Mouse (Mus musculus): ENCODE data around the gene Gps2.

- TF ChIP-seq CTCF (IDR thresholded peaks at IDR 0.05; ENCODE audit: low read depth, low read length) (no peak), GATA1 (IDR thresholded peaks at IDR 0.05; ENCODE audit: borderline replicate concordance, low read length) (no peak)
Measured at GRCm38 (mm10) chr11:69886907-69887635, 26.6 kb upstream of the Gps2 start.

All from G1E (cell line).